ENCODE assay signal across 10 mouse cellular contexts in the genomic region with DNA sequence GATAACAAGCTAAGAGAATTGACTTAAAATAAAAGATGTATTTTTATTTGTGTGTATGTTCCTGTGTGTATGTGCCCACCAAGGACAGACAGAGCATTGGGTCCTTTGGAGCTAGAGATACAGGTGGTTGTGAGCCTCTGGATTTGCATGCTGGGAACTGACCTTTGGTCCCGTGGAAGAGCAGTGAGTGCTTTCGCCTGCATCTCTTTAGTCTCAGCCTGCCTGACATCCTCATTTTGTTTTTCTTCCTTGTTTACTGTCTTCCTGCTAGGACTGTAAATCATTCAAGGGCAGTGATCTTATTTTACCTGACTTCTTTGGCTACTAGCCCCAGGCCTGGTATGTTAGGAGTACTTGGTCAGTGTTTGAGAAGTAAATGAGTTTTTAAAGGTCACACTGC. TPM values are rescaled to one million over a fixed set of nuclear protein-coding genes. Genes with fewer than 3 reads are reported as not detected.
A peak's percentile ranks its signal among the peaks of the same experiment; 100 is the strongest.
DNase-seq lines count a peak whose midpoint lies in the region; ATAC-seq and TF ChIP-seq lines count a peak whose summit lies in the region.
"Had no signal": no experiment of that assay in that cellular context is flagged by ENCODE, and none has a peak within 500 bp of the region (broad histone marks: within the 10 kb centered on the region; RNA-seq: fewer than 3 reads in every experiment).

No protein-coding gene starts in this region.

- H3K4me3 ChIP-seq in heart, embryonic 14.5 days (ENCODE audit: control insufficient read depth in 1 of 2, insufficient read depth in 1 of 2, low read depth in 1 of 2, low read length in 2 of 2) = peak overlapping the region in 1 of 2 experiments; percentile 89; a peak in 1 of 4 replicates
- no peak overlapping the region for H3K4me3 ChIP-seq in MEL (ENCODE audit: control insufficient read depth in 1 of 2, insufficient read depth in 1 of 2, low read depth in 2 of 2, low read length in 2 of 2)
- peak overlapping the region; percentile 91; the same call in 1 of the 2 replicates for H3K4me3 ChIP-seq in macrophage (ENCODE audit: inconsistent target)
- H3K4me3 ChIP-seq in left cerebral cortex, adult 2 months = no peak overlapping the region

- intact Hi-C loops in heart, postnatal 25 days (cut with DNase I) = no loop called here
- intact Hi-C loops in left cerebral cortex, postnatal 14 days (cut with DNase I) = no loop called here
- intact Hi-C loops in left cerebral cortex, adult 2 months (cut with DNase I) = no loop called here

- no peak for TF ChIP-seq RAD21 in MEL (IDR thresholded peaks at IDR 0.05; ENCODE audit: low read depth, low read length)

- no peaks in the 10 kb centered on the region for H3K9me3 ChIP-seq in heart, embryonic 14.5 days (ENCODE audit: control insufficient read depth, low read length)
- no peaks in the 10 kb centered on the region for H3K9me3 ChIP-seq in MEL (replicated peaks; ENCODE audit: insufficient read depth, low read length)
- H3K9me3 ChIP-seq: embryonic facial prominence, embryonic 12.5 days had no signal

- H3K79me2 ChIP-seq in MEL (ENCODE audit: control insufficient read depth, insufficient read depth, low read length, poor library complexity) = peaks cover 6% of the 10 kb centered on the region; the same call in 1 of the 2 replicates
- peaks cover 62% of the 10 kb centered on the region for H3K79me2 ChIP-seq in macrophage (ENCODE audit: inconsistent target)

- TF ChIP-seq CTCF in MEL (IDR thresholded peaks at IDR 0.05 in 2 of 3, conservative IDR thresholded peaks at IDR 0.05 in 1 of 3; ENCODE audit: control insufficient read depth in 1 of 3, insufficient read depth in 1 of 3, low read depth in 2 of 3, low read length in 3 of 3, poor library complexity in 1 of 3, severe bottlenecking in 1 of 3) = no peak
- no peak for TF ChIP-seq CTCF in left cerebral cortex, adult 2 months (IDR thresholded peaks at IDR 0.05)

- no peak for TF ChIP-seq EP300 in MEL (IDR thresholded peaks at IDR 0.05; ENCODE audit: low read depth in 1 of 2, low read length in 2 of 2)

- WGBS in heart, embryonic 14.5 days = 83% methylated on average over 2 of the region's 2 CpGs
- 85% methylated on average over 2 of the region's 2 CpGs for WGBS in macrophage (ENCODE audit: missing documents)

- no peak overlapping the region for H3K9ac ChIP-seq in heart, embryonic 14.5 days (ENCODE audit: low read length)
- H3K9ac ChIP-seq in MEL (ENCODE audit: control insufficient read depth, low read depth, low read length, poor library complexity, severe bottlenecking) = no peak overlapping the region

- H3K36me3 ChIP-seq in heart, embryonic 14.5 days (ENCODE audit: control insufficient read depth, insufficient read depth, low read length) = no peaks in the 10 kb centered on the region
- H3K36me3 ChIP-seq in MEL (ENCODE audit: control insufficient read depth in 1 of 2, insufficient read depth in 2 of 2, low read length in 2 of 2) = peaks cover 0 to 11% of the 10 kb centered on the region in 2 experiments; a peak in 2 of 4 replicates
- no peaks in the 10 kb centered on the region for H3K36me3 ChIP-seq in macrophage (ENCODE audit: inconsistent target)
- H3K36me3 ChIP-seq: embryonic facial prominence, embryonic 12.5 days had no signal

- no peak overlapping the region for H3K27ac ChIP-seq in heart, embryonic 14.5 days (replicated peaks in 1 of 2; ENCODE audit: control insufficient read depth in 1 of 2, insufficient read depth in 1 of 2, low read depth in 2 of 2, low read length in 2 of 2)
- 0 out of 2 replicates have a peak overlapping the region, but pooled peaks have one; percentile 6 for H3K27ac ChIP-seq in MEL (ENCODE audit: control insufficient read depth, low read depth, low read length)
- H3K27ac ChIP-seq in macrophage = peak overlapping the region; percentile 83
- no peak overlapping the region for H3K27ac ChIP-seq in left cerebral cortex, adult 2 months

- H3K4me2 ChIP-seq in heart, embryonic 14.5 days (ENCODE audit: low read length) = 0 out of 2 replicates have a peak overlapping the region, but pooled peaks have one; percentile 89

- DNase-seq in heart, postnatal 25 days (ENCODE audit: low spot score) = no peak
- DNase-seq in MEL (ENCODE audit: low read depth, low spot score) = no peak
- DNase-seq in kidney, adult 9 months = peak; percentile 89
- DNase-seq in gastrocnemius, adult 18-20 months (ENCODE audit: low spot score) = no peak
- no peak for DNase-seq in left cerebral cortex, postnatal 14 days (ENCODE audit: low spot score in 2 of 2)
- no peak for DNase-seq in left cerebral cortex, adult 2 months (ENCODE audit: extremely low spot score in 1 of 2, low spot score in 2 of 2)
- DNase-seq: gastrocnemius, adult 2 months had no signal

- no peaks in the 10 kb centered on the region for H3K27me3 ChIP-seq in heart, embryonic 14.5 days (ENCODE audit: control insufficient read depth, insufficient read depth, low read length)
- H3K27me3 ChIP-seq in MEL (ENCODE audit: control insufficient read depth in 1 of 2, insufficient read depth in 2 of 2, low read length in 2 of 2) = no peaks in the 10 kb centered on the region
- H3K27me3 ChIP-seq: embryonic facial prominence, embryonic 12.5 days had no signal

- ATAC-seq in heart, embryonic 14.5 days (ENCODE audit: insufficient number of reproducible peaks, insufficient read depth, low FRiP score, low read depth) = no peak

- no peak for TF ChIP-seq POLR2A in MEL (IDR thresholded peaks at IDR 0.05; ENCODE audit: control insufficient read depth in 1 of 2, insufficient read depth in 1 of 2, low read depth in 1 of 2, low read length in 2 of 2, poor library complexity in 1 of 2)

- H3K4me1 ChIP-seq in heart, embryonic 14.5 days (ENCODE audit: control insufficient read depth in 2 of 2, insufficient read depth in 2 of 2, low read length in 2 of 2) = peaks cover 5 to 6% of the 10 kb centered on the region in 2 experiments; a peak in 3 of 4 replicates
- peaks cover 3 to 14% of the 10 kb centered on the region in 2 experiments for H3K4me1 ChIP-seq in MEL (ENCODE audit: control insufficient read depth in 1 of 2, insufficient read depth in 2 of 2, low read length in 2 of 2)

TF ChIP-seq in MEL, 35 proteins besides CTCF, POLR2A, EP300 and RAD21:
- no peak for TF ChIP-seq MAZ (IDR thresholded peaks at IDR 0.05; ENCODE audit: low read depth, low read length)
- no peak for TF ChIP-seq MYB (IDR thresholded peaks at IDR 0.05; ENCODE audit: low read depth, low read length)
- no peak for TF ChIP-seq POLR2AphosphoS5 (IDR thresholded peaks at IDR 0.05; ENCODE audit: borderline replicate concordance, low read depth, low read length)
- TF ChIP-seq USF1 (IDR thresholded peaks at IDR 0.05; ENCODE audit: low read depth, low read length) = no peak
- TF ChIP-seq SIN3A (IDR thresholded peaks at IDR 0.05; ENCODE audit: low read length) = no peak

RNA-seq across cellular contexts. Expression of a gene that starts 1.5 kb away (rescaled TPM):
- polyA plus RNA-seq in heart, embryonic 14.5 days (2014; fragmentation: Nextera tagmentation; extraction: Ambion mirVana) = 28.5 and 28.6 TPM in 2 replicates
- total RNA-seq in heart, postnatal 25 days (2021) = 10 to 100 TPM; 20.1 to 22.7 TPM
- 20.5 and 21.8 TPM in 2 replicates for total RNA-seq in MEL (2012; rRNA removed)
- polyA plus RNA-seq in MEL (2012; ENCODE audit: insufficient read depth in 1 of 2, insufficient read length in 2 of 2, low read depth in 1 of 2, low replicate concordance in 2 of 2, missing spikeins in 1 of 2) = 10 to 100 TPM in 1 of 2 experiments, not detected in 1; 31.5 TPM
- total RNA-seq in macrophage (2018; cell fraction: chromatin; rRNA removed) = 100 to 1,000 TPM; 114 to 278 (median 213) TPM
- total RNA-seq in macrophage (2018; cell fraction: cytosol; rRNA removed) = 10 to 100 TPM; 44.0 to 67.1 (median 51.9) TPM
- total RNA-seq in macrophage (2018; cell fraction: nucleus; rRNA removed) = 100 to 1,000 TPM in 18 of 26 experiments, 10 to 100 TPM in 8; 71.4 to 171 (median 119) TPM
- polyA plus RNA-seq in macrophage (2018) = 47.9 to 57.3 TPM (median 51.4 TPM) in 3 replicates
- total RNA-seq in gastrocnemius, adult 18-20 months (2021) = 10 to 100 TPM; 13.8 to 14.2 TPM
- total RNA-seq in left cerebral cortex, postnatal 14 days (2021) = 10 to 100 TPM; 31.7 to 36.2 TPM
- 10 to 100 TPM; 34.4 to 39.3 TPM for total RNA-seq in left cerebral cortex, adult 2 months (2021)

RNA-seq across cellular contexts. Expression of a gene that starts 12.9 kb away (rescaled TPM):
- polyA plus RNA-seq in heart, embryonic 14.5 days (2014; fragmentation: Nextera tagmentation; extraction: Ambion mirVana) = 41.2 and 41.8 TPM in 2 replicates
- 10 to 100 TPM; 20.5 to 21.2 TPM for total RNA-seq in heart, postnatal 25 days (2021)
- 110 and 125 TPM in 2 replicates for total RNA-seq in MEL (2012; rRNA removed)
- polyA plus RNA-seq in MEL (2012; ENCODE audit: insufficient read depth in 1 of 2, insufficient read length in 2 of 2, low read depth in 1 of 2, low replicate concordance in 2 of 2, missing spikeins in 1 of 2) (100 to 1,000 TPM; 144 to 200 TPM), macrophage (2018) (8.4 to 26.5 TPM (median 12.3 TPM) in 3 replicates)
- 10 to 100 TPM in 17 of 26 experiments, 1 to 10 TPM in 9; 3.2 to 47.3 (median 16.8) TPM for total RNA-seq in macrophage (2018; cell fraction: chromatin; rRNA removed)
- total RNA-seq in macrophage (2018; cell fraction: cytosol; rRNA removed) = 10 to 100 TPM in 13 of 26 experiments, 1 to 10 TPM in 13; 4.6 to 12.0 (median 10.0) TPM
- total RNA-seq in macrophage (2018; cell fraction: nucleus; rRNA removed) = 10 to 100 TPM in 11 of 26 experiments, 1 to 10 TPM in 15; 4.2 to 31.2 (median 8.5) TPM
- 10 to 100 TPM; 21.4 to 27.5 TPM for total RNA-seq in gastrocnemius, adult 18-20 months (2021)
- total RNA-seq in left cerebral cortex, postnatal 14 days (2021) = 10 to 100 TPM; 33.3 to 34.6 TPM
- total RNA-seq in left cerebral cortex, adult 2 months (2021) = 10 to 100 TPM; 39.4 to 40.6 TPM

RNA-seq across cellular contexts. Expression of a gene that starts 34.7 kb away (rescaled TPM):
- 6.0 and 6.4 TPM in 2 replicates for polyA plus RNA-seq in heart, embryonic 14.5 days (2014; fragmentation: Nextera tagmentation; extraction: Ambion mirVana)
- total RNA-seq in heart, postnatal 25 days (2021) = 10 to 100 TPM; 27.9 to 33.4 TPM
- 8.0 and 8.8 TPM in 2 replicates for total RNA-seq in MEL (2012; rRNA removed)
- polyA plus RNA-seq in MEL (2012; ENCODE audit: insufficient read depth in 1 of 2, insufficient read length in 2 of 2, low read depth in 1 of 2, low replicate concordance in 2 of 2, missing spikeins in 1 of 2) (1 to 10 TPM in 1 of 2 experiments, not detected in 1; 8.8 TPM), macrophage (2018) (1.2 to 2.9 TPM (median 2.1 TPM) in 3 replicates)
- total RNA-seq in macrophage (2018; cell fraction: chromatin; rRNA removed) = 1 to 10 TPM in 2 of 26 experiments, under 1 TPM in 5, not detected in 19; 0.46 to 1.7 (median 0.66) TPM
- 1 to 10 TPM in 22 of 26 experiments, under 1 TPM in 4; 0.89 to 5.3 (median 1.3) TPM for total RNA-seq in macrophage (2018; cell fraction: cytosol; rRNA removed)
- total RNA-seq in macrophage (2018; cell fraction: nucleus; rRNA removed) = 1 to 10 TPM in 5 of 26 experiments, under 1 TPM in 16, not detected in 5; 0.30 to 2.4 (median 0.71) TPM
- 10 to 100 TPM; 28.9 to 45.2 TPM for total RNA-seq in gastrocnemius, adult 18-20 months (2021)
- 1 to 10 TPM; 3.2 to 4.1 TPM for total RNA-seq in left cerebral cortex, postnatal 14 days (2021)
- 1 to 10 TPM; 3.7 to 4.2 TPM for total RNA-seq in left cerebral cortex, adult 2 months (2021)

Comparison
In these comparisons a context has a peak if more than half of its experiments do, and no peak if none do; other contexts are left out.
1. H3K27ac ChIP-seq: peak in MEL (single experiment) and macrophage (single experiment); none in heart, embryonic 14.5 days (0 of 2) and left cerebral cortex, adult 2 months (single experiment).